Mouse (Mus musculus): ENCODE results near the gene Tent4b.
A peak's percentile ranks its signal among the peaks of the same experiment; 100 is the strongest.

Gene Tent4b

GRCm38 (mm10) chr8:88228286-88228685 is 29.3 kb downstream of the Tent4b start:
- DNase-seq (ENCODE audit: low read depth, low spot score): no peak

- DNase-seq (ENCODE audit: low read depth, low spot score): no peak
Observed at GRCm38 (mm10) chr8:88228800-88229199, 29.8 kb downstream of the Tent4b start.

- DNase-seq (ENCODE audit: low read depth, low spot score): no peak
Observed at GRCm38 (mm10) chr8:88236666-88237065, 37.7 kb downstream of the Tent4b start.

- no peak for DNase-seq (ENCODE audit: low read depth, low spot score)
Observed at GRCm38 (mm10) chr8:88237606-88238005, 38.6 kb downstream of the Tent4b start.

GRCm38 (mm10) chr8:88239277-88239676 is 40.3 kb downstream of the Tent4b start:
- no peak for DNase-seq (ENCODE audit: low read depth, low spot score)

GRCm38 (mm10) chr8:88241871-88242270 is 42.9 kb downstream of the Tent4b start:
- no peak for DNase-seq (ENCODE audit: low read depth, low spot score)

- no peak for DNase-seq (ENCODE audit: low read depth, low spot score)
Observed at GRCm38 (mm10) chr8:88244298-88244697, 45.3 kb downstream of the Tent4b start.

GRCm38 (mm10) chr8:88252791-88253190 is 53.8 kb downstream of the Tent4b start:
- DNase-seq (ENCODE audit: low read depth, low spot score): no peak

- DNase-seq (ENCODE audit: low read depth, low spot score): no peak
Observed at GRCm38 (mm10) chr8:88254957-88255356, 55.9 kb downstream of the Tent4b start.

GRCm38 (mm10) chr8:88258024-88258423 is 59.0 kb downstream of the Tent4b start:
- no peak for DNase-seq (ENCODE audit: low read depth, low spot score)

- no peak for DNase-seq (ENCODE audit: low read depth, low spot score)
Observed at GRCm38 (mm10) chr8:88258544-88258943, 59.5 kb downstream of the Tent4b start.

GRCm38 (mm10) chr8:88260466-88260980 is 61.5 kb downstream of the Tent4b start:
- DNase-seq (ENCODE audit: low read depth, low spot score): no peak

- no peak for DNase-seq (ENCODE audit: low read depth, low spot score)
Observed at GRCm38 (mm10) chr8:88262831-88263635, 64.0 kb downstream of the Tent4b start.

- peak; percentile 43 for DNase-seq (ENCODE audit: low read depth, low spot score)
Observed at GRCm38 (mm10) chr8:88265511-88265910, 66.5 kb downstream of the Tent4b start.

- DNase-seq (ENCODE audit: low read depth, low spot score): peak; percentile 60
Observed at GRCm38 (mm10) chr8:88266170-88266800, 67.3 kb downstream of the Tent4b start.

GRCm38 (mm10) chr8:88266801-88267403 is 67.9 kb downstream of the Tent4b start:
- no peak for DNase-seq (ENCODE audit: low read depth, low spot score)

- DNase-seq (ENCODE audit: low read depth, low spot score): no peak
Observed at GRCm38 (mm10) chr8:88269107-88269875, 70.3 kb downstream of the Tent4b start.

- DNase-seq (ENCODE audit: low read depth, low spot score): no peak
Observed at GRCm38 (mm10) chr8:88270086-88270485, 71.1 kb downstream of the Tent4b start.

GRCm38 (mm10) chr8:88272231-88273050 is 73.4 kb downstream of the Tent4b start, which contains the start of gene Adcy7:
Gene Adcy7, plus strand, starts transcription at chr8:88272403.
- no peak for DNase-seq (ENCODE audit: low read depth, low spot score)

- DNase-seq (ENCODE audit: low read depth, low spot score): no peak
Observed at GRCm38 (mm10) chr8:88273051-88273430, 74.0 kb downstream of the Tent4b start.

GRCm38 (mm10) chr8:88274090-88274489 is 75.1 kb downstream of the Tent4b start:
- DNase-seq (ENCODE audit: low read depth, low spot score): no peak
